Mouse (Mus musculus) C2C12 (cell line): ENCODE data around the gene Hepacam. TPM values are rescaled to one million over a fixed set of nuclear protein-coding genes. Genes with fewer than 3 reads are reported as not detected.

ENCODE experiments used
- H3K27me3 ChIP-seq: one replicate; pipeline ENCODE4 v1.6.1; 2011; ENCODE audit not compliant: control insufficient read depth, insufficient read depth, insufficient read length
- H3K36me3 ChIP-seq: one replicate; pipeline ENCODE4 v1.6.1; 2011; ENCODE audit not compliant: control insufficient read depth, insufficient read depth
- H3K4me3 ChIP-seq: one replicate; pipeline ENCODE4 v1.5.1; 2011; ENCODE audit warnings: mild to moderate bottlenecking, control low read depth; ENCODE audit not compliant: poor library complexity, insufficient read depth, severe bottlenecking
- H3K79me2 ChIP-seq: one replicate; pipeline ENCODE4 v1.6.1; 2011; ENCODE audit not compliant: control insufficient read depth, insufficient read depth
- H3K79me3 ChIP-seq: one replicate; pipeline ENCODE4 v1.6.1; 2011; ENCODE audit warnings: low read depth, control low read depth
- H3ac ChIP-seq: one replicate; pipeline ENCODE3; 2011; ENCODE audit warnings: low read depth; ENCODE audit not compliant: control insufficient read depth, insufficient read length
- CEBPB ChIP-seq: IDR thresholded peaks from one replicate; pipeline ENCODE4 v1.6.1; 2011; ENCODE audit warnings: low read depth, mild to moderate bottlenecking, control low read depth, moderate library complexity
- CTCF ChIP-seq: IDR thresholded peaks from one replicate; pipeline ENCODE4 v1.5.1; 2011; ENCODE audit not compliant: control insufficient read depth, insufficient read depth, insufficient read length
- FOSL1 ChIP-seq: IDR thresholded peaks from one replicate; pipeline ENCODE4 v1.8.0; 2011; ENCODE audit warnings: mild to moderate bottlenecking, low read length; ENCODE audit not compliant: poor library complexity, insufficient read depth, severe bottlenecking
- MAX ChIP-seq: IDR thresholded peaks from one replicate; pipeline ENCODE4 v1.6.1; 2011; ENCODE audit warnings: mild to moderate bottlenecking, control low read depth
- MYOD1 ChIP-seq: IDR thresholded peaks from one replicate; pipeline ENCODE4 v1.6.1; 2011; ENCODE audit warnings: low read depth; ENCODE audit not compliant: control insufficient read depth, insufficient read length
- MYOG ChIP-seq: IDR thresholded peaks from one replicate; pipeline ENCODE4 v1.6.1; 2011; ENCODE audit not compliant: control insufficient read depth, insufficient read length; ENCODE audit errors: extremely low read depth
- USF1 ChIP-seq: IDR thresholded peaks from one replicate; pipeline ENCODE4 v1.6.1; 2011; ENCODE audit warnings: low read depth, mild to moderate bottlenecking, control low read depth, moderate library complexity
- polyA plus RNA-seq: library from polyadenylated mRNA; unstranded; fragments of >200 nt; fragmentation: generic; extraction: Trizol; gene quantifications from one replicate; pipeline ENCODE4 v1.2.1, GENCODE M21; 2012; ENCODE audit warnings: missing spikeins

Hepacam gene
- polyA plus RNA-seq, 1 experiment, result 0.01 TPM

- H3K79me3 ChIP-seq, result no peaks in the 10 kb centered on the region
- TF ChIP-seq MYOG (no peak), CTCF (peak; percentile 27)
- no peaks in the 10 kb centered on the region for H3K36me3 ChIP-seq
- H3K4me3 ChIP-seq, result no peak overlapping the region
- H3ac ChIP-seq, result no peak overlapping the region
- H3K79me2 ChIP-seq, result no peaks in the 10 kb centered on the region
- peaks cover 56% of the 10 kb centered on the region for H3K27me3 ChIP-seq
Measured at GRCm38 (mm10) chr9:37432026-37432666, 65.0 kb downstream of the Hepacam start.

GRCm38 (mm10) chr9:37432720-37433421 is 65.7 kb downstream of the Hepacam start, which contains the start of gene Robo3:
Gene Robo3, minus strand, starts transcription at chr9:37433246.
- no peak for TF ChIP-seq FOSL1
- TF ChIP-seq USF1, result no peak
- no peak for TF ChIP-seq MYOD1
- no peak for TF ChIP-seq MYOG
- TF ChIP-seq CTCF, result no peak
- TF ChIP-seq MAX, result no peak
- TF ChIP-seq CEBPB, result no peak
- H3ac ChIP-seq, result no peak within 1 kb of the TSS
- no peaks in the 10 kb centered on the region for H3K79me3 ChIP-seq
- H3K79me2 ChIP-seq, result no peaks in the 10 kb centered on the region
- H3K4me3 ChIP-seq, result no peak within 1 kb of the TSS
- peaks cover 49% of the 10 kb centered on the region for H3K27me3 ChIP-seq
- H3K36me3 ChIP-seq, result no peaks in the 10 kb centered on the region

GRCm38 (mm10) chr9:37433823-37434560 is 66.8 kb downstream of the Hepacam start:
- Histone ChIP-seq H3K36me3 (no peaks in the 10 kb centered on the region), H3K27me3 (peaks cover 44% of the 10 kb centered on the region), H3K79me2 (no peaks in the 10 kb centered on the region), H3ac (no peak overlapping the region), H3K4me3 (no peak overlapping the region), H3K79me3 (no peaks in the 10 kb centered on the region)
- TF ChIP-seq MYOG, result no peak
- no peak for TF ChIP-seq MAX
- no peak for TF ChIP-seq CEBPB
- no peak for TF ChIP-seq MYOD1
- no peak for TF ChIP-seq FOSL1
- TF ChIP-seq CTCF, result no peak
- TF ChIP-seq USF1, result no peak

- Histone ChIP-seq H3K79me2 (no peaks in the 10 kb centered on the region), H3K27me3 (peaks cover 35% of the 10 kb centered on the region)
- TF ChIP-seq FOSL1, result no peak
- no peak for TF ChIP-seq CEBPB
- no peak for TF ChIP-seq MYOD1
- no peak for TF ChIP-seq MAX
- no peak for TF ChIP-seq USF1
- no peak for TF ChIP-seq MYOG
- no peak for TF ChIP-seq CTCF
Measured at GRCm38 (mm10) chr9:37434932-37435331, 67.8 kb downstream of the Hepacam start.

GRCm38 (mm10) chr9:37435616-37436015 is 68.5 kb downstream of the Hepacam start:
- Histone ChIP-seq H3K27me3 (peaks cover 34% of the 10 kb centered on the region), H3K79me2 (no peaks in the 10 kb centered on the region), H3ac (no peak overlapping the region), H3K4me3 (no peak overlapping the region), H3K36me3 (no peaks in the 10 kb centered on the region), H3K79me3 (no peaks in the 10 kb centered on the region)
- TF ChIP-seq FOSL1, result no peak
- no peak for TF ChIP-seq CTCF
- no peak for TF ChIP-seq MAX
- TF ChIP-seq CEBPB, result no peak
- TF ChIP-seq MYOD1, result no peak
- TF ChIP-seq MYOG, result no peak
- TF ChIP-seq USF1, result no peak

More at GRCm38 (mm10) chr9:37434932-37435331, 67.8 kb downstream of the Hepacam start:
- no peaks in the 10 kb centered on the region for H3K36me3 ChIP-seq
- no peak overlapping the region for H3ac ChIP-seq
- H3K4me3 ChIP-seq, result no peak overlapping the region
- H3K79me3 ChIP-seq, result no peaks in the 10 kb centered on the region

Other genes starting within 250 kb of the Hepacam start
- 8.5 TPM for gene Pknox2, start 219.9 kb upstream of the Hepacam start, polyA plus RNA-seq
- gene Tmem218, start 159.1 kb upstream of the Hepacam start, polyA plus RNA-seq, result 3.4 TPM
- gene Slc37a2, start 111.6 kb upstream of the Hepacam start, polyA plus RNA-seq, result 4.2 TPM
- 0.56 TPM for gene Ccdc15, start 18.9 kb upstream of the Hepacam start, polyA plus RNA-seq
- gene Robo4, start 34.5 kb downstream of the Hepacam start, polyA plus RNA-seq, result not detected
- 0.18 TPM for gene Robo3, start 65.9 kb downstream of the Hepacam start, polyA plus RNA-seq
- 8.4 TPM for gene Msantd2, start 122.0 kb downstream of the Hepacam start, polyA plus RNA-seq
- gene Esam, start 160.7 kb downstream of the Hepacam start, polyA plus RNA-seq, result 0.06 TPM
- gene Vsig2, start 171.9 kb downstream of the Hepacam start, polyA plus RNA-seq, result 0.18 TPM
- 2.6 TPM for gene Nrgn, start 185.6 kb downstream of the Hepacam start, polyA plus RNA-seq
- gene Siae, start 188.3 kb downstream of the Hepacam start, polyA plus RNA-seq, result 0.51 TPM
- gene Spa17, start 246.4 kb downstream of the Hepacam start, polyA plus RNA-seq, result 1.2 TPM